Mouse (Mus musculus) ES-E14 (cell line): Measurements from ENCODE around the gene Cenpp.

ENCODE experiments used
- CHD2 ChIP-seq: IDR thresholded peaks from 2 replicates; pipeline ENCODE4 v1.6.1; 2014; ENCODE audit warnings: mild to moderate bottlenecking, low read depth, low read length, inconsistent platforms
- MAFK ChIP-seq: IDR thresholded peaks from 2 replicates; pipeline ENCODE4 v1.6.1; 2014; ENCODE audit warnings: mild to moderate bottlenecking, low read depth, low read length, inconsistent platforms; ENCODE audit not compliant: insufficient read depth
- ZC3H11A ChIP-seq: IDR thresholded peaks from 2 replicates; pipeline ENCODE4 v1.6.1; 2012; ENCODE audit warnings: low read depth, mild to moderate bottlenecking, inconsistent platforms, low read length, borderline replicate concordance

GRCm38 (mm10) chr13:49586062-49586461 lies 66.5 kb downstream of the Cenpp start:
- TF ChIP-seq CHD2: no peak
- TF ChIP-seq MAFK: no peak
- TF ChIP-seq ZC3H11A: no peak
